Mouse (Mus musculus): Measurements from ENCODE around the gene Keg1. TPM values are rescaled to one million over a fixed set of nuclear protein-coding genes. Genes with fewer than 3 reads are reported as not detected.

Gene Keg1
- total and polyA plus RNA-seq, 3 experiments, result 0.23 to 0.45 TPM; not detected in 1

GRCm38 (mm10) chr19:12762212-12763130 lies 66.9 kb downstream of the Keg1 start:
- no peak for DNase-seq

- DNase-seq, result no peak
Observed at GRCm38 (mm10) chr19:12765308-12765707, 69.7 kb downstream of the Keg1 start, which contains the start of gene Cntf. Gene Cntf, minus strand, starts transcription at chr19:12765632.

Other genes starting within 250 kb of the Keg1 start
- 10 to 100 TPM; 28.3 to 31.6 TPM for gene Mpeg1, start 235.0 kb upstream of the Keg1 start, total RNA-seq (2021)
- 3.1 and 4.1 TPM in 2 replicates for gene Mpeg1, start 235.0 kb upstream of the Keg1 start, polyA plus RNA-seq (2012; rRNA removed)
- 10 to 100 TPM; 16.7 to 24.2 TPM for gene Dtx4, start 194.3 kb upstream of the Keg1 start, total RNA-seq (2021)
- gene Dtx4, start 194.3 kb upstream of the Keg1 start, polyA plus RNA-seq (2012; rRNA removed), result 9.2 and 10.8 TPM in 2 replicates
- 1 to 10 TPM; 3.8 to 4.4 TPM for gene Fam111a, start 150.0 kb upstream of the Keg1 start, total RNA-seq (2021)
- gene Fam111a, start 150.0 kb upstream of the Keg1 start, polyA plus RNA-seq (2012; rRNA removed), result 0.09 and 0.18 TPM in 2 replicates
- under 1 TPM; 0.17 to 0.40 TPM for gene Gm4952, start 95.8 kb upstream of the Keg1 start, total RNA-seq (2021)
- gene Gm4952, start 95.8 kb upstream of the Keg1 start, polyA plus RNA-seq (2012; rRNA removed), result not detected in 2 replicates
- gene Glyat, start 62.5 kb upstream of the Keg1 start, total RNA-seq (2021), result under 1 TPM in 1 of 2 experiments, not detected in 1; 0.86 TPM
- gene Glyat, start 62.5 kb upstream of the Keg1 start, polyA plus RNA-seq (2012; rRNA removed), result not detected in 2 replicates
- gene Olfr1442, start 25.3 kb upstream of the Keg1 start, total RNA-seq (2021), result not detected
- not detected in 2 replicates for gene Olfr1442, start 25.3 kb upstream of the Keg1 start, polyA plus RNA-seq (2012; rRNA removed)
- not detected for gene Olfr1443, start 17.7 kb upstream of the Keg1 start, total RNA-seq (2021)
- gene Olfr1443, start 17.7 kb upstream of the Keg1 start, polyA plus RNA-seq (2012; rRNA removed), result not detected in 2 replicates
- gene Cntf, start 69.8 kb downstream of the Keg1 start, total RNA-seq (2021), result 1 to 10 TPM; 2.4 to 2.6 TPM
- gene Cntf, start 69.8 kb downstream of the Keg1 start, polyA plus RNA-seq (2012; rRNA removed), result not detected in 2 replicates
- gene Zfp91, start 100.3 kb downstream of the Keg1 start, total RNA-seq (2021), result 10 to 100 TPM; 75.0 to 81.0 TPM
- 11.5 and 13.2 TPM in 2 replicates for gene Zfp91, start 100.3 kb downstream of the Keg1 start, polyA plus RNA-seq (2012; rRNA removed)
- gene Lpxn, start 100.4 kb downstream of the Keg1 start, total RNA-seq (2021), result 1 to 10 TPM; 2.2 to 2.6 TPM
- 1.3 and 1.9 TPM in 2 replicates for gene Lpxn, start 100.4 kb downstream of the Keg1 start, polyA plus RNA-seq (2012; rRNA removed)
- gene Gm5244, start 150.9 kb downstream of the Keg1 start, total RNA-seq (2021), result not detected
- gene Gm5244, start 150.9 kb downstream of the Keg1 start, polyA plus RNA-seq (2012; rRNA removed), result not detected in 2 replicates
- gene Olfr1444, start 161.5 kb downstream of the Keg1 start, total RNA-seq (2021), result not detected
- not detected in 2 replicates for gene Olfr1444, start 161.5 kb downstream of the Keg1 start, polyA plus RNA-seq (2012; rRNA removed)
- not detected for gene Olfr1445, start 188.1 kb downstream of the Keg1 start, total RNA-seq (2021)
- not detected in 2 replicates for gene Olfr1445, start 188.1 kb downstream of the Keg1 start, polyA plus RNA-seq (2012; rRNA removed)
- not detected for gene Olfr1446, start 197.7 kb downstream of the Keg1 start, total RNA-seq (2021)
- gene Olfr1446, start 197.7 kb downstream of the Keg1 start, polyA plus RNA-seq (2012; rRNA removed), result not detected in 2 replicates
- not detected for gene Olfr1447, start 208.0 kb downstream of the Keg1 start, total RNA-seq (2021)
- not detected in 2 replicates for gene Olfr1447, start 208.0 kb downstream of the Keg1 start, polyA plus RNA-seq (2012; rRNA removed)
- not detected for gene Olfr1448, start 228.6 kb downstream of the Keg1 start, total RNA-seq (2021)
- not detected in 2 replicates for gene Olfr1448, start 228.6 kb downstream of the Keg1 start, polyA plus RNA-seq (2012; rRNA removed)
- gene Olfr1449, start 235.1 kb downstream of the Keg1 start, total RNA-seq (2021), result not detected
- gene Olfr1449, start 235.1 kb downstream of the Keg1 start, polyA plus RNA-seq (2012; rRNA removed), result not detected in 2 replicates

All from adrenal gland, adult 2 months (tissue).